Mouse (Mus musculus): ENCODE measurements around the gene Csnk2b.

DNA sequence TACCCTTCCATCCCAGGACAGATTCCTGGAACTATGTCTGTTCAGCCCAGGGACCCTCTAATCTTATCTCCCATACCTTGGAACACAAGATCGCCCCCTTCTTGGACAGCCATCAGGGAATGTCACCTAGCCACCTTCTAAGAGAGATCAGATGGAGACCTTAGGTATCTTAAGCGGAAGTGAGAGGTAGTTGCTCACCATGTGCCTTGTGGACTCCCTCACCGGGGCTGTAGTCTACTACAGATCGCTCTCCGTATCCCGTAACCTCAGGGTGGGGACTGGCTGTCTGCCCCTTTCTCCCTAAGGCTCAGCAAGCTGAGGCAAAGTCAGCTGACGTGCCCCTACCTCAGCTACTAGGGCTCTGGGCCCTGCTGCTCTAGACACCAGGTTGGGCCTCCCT is 17.8 kb downstream of the Csnk2b start:
- TF ChIP-seq POLR2A (IDR thresholded peaks at IDR 0.05; ENCODE audit: borderline replicate concordance, extremely low read depth, insufficient read depth, insufficient read length, poor library complexity, severe bottlenecking), result no peak
- TF ChIP-seq CTCF (IDR thresholded peaks at IDR 0.05; ENCODE audit: borderline replicate concordance, extremely low read depth, insufficient read depth, insufficient read length), result no peak

Data from brain, embryonic 14.5 days (tissue).